Mouse (Mus musculus): Measurements from ENCODE around the gene Col4a4. TPM values are rescaled to one million over a fixed set of nuclear protein-coding genes. Genes with fewer than 3 reads are reported as not detected.

Gene Col4a4
- total and polyA plus RNA-seq, 2 experiments = 0.06 to 0.18 TPM

DNA sequence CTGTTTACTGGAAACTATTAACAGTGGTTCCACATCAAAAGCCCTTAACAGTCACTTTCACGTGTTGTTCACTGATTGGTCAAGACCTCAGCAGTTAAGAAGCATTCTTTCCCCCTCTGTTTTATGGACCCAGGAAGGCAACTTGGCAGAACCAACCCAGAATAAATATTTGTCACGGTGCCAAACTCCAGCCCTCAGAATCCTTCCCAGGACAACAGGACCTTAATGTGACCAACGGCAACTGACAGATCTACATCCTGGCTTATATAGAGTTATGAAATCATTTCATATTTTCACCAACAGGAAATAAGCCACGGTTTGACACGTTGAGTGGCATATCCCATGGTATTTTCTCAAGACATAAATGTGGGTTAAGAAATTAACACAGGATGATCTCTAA, 46.6 kb downstream of the Col4a4 start:
- no peaks in the 10 kb centered on the region for H3K4me1 ChIP-seq (ENCODE audit: control insufficient read depth, insufficient read depth, low read length)
- DNase-seq (ENCODE audit: extremely low read depth, low read depth, low spot score) = no peak
- TF ChIP-seq CTCF (IDR thresholded peaks at IDR 0.05; ENCODE audit: low read depth, low read length) = no peak
- TF ChIP-seq POLR2A (IDR thresholded peaks at IDR 0.05; ENCODE audit: extremely low read depth, insufficient read depth, low read length) = no peak
- no peaks in the 10 kb centered on the region for H3K27me3 ChIP-seq (ENCODE audit: control insufficient read depth, insufficient read depth, low read length)
- H3K9ac ChIP-seq (ENCODE audit: low read depth, low read length) = no peak overlapping the region
- H3K36me3 ChIP-seq (ENCODE audit: control insufficient read depth, insufficient read depth, low read length) = no peaks in the 10 kb centered on the region
- no peak overlapping the region for H3K27ac ChIP-seq (replicated peaks; ENCODE audit: insufficient read depth, low read depth, low read length)
- H3K79me2 ChIP-seq (ENCODE audit: control insufficient read depth, insufficient read depth, low read length) = no peaks in the 10 kb centered on the region
- H3K4me3 ChIP-seq (ENCODE audit: insufficient read depth, low read depth, low read length) = no peak overlapping the region
- WGBS = 69% methylated on average over 5 of the region's 5 CpGs

DNA sequence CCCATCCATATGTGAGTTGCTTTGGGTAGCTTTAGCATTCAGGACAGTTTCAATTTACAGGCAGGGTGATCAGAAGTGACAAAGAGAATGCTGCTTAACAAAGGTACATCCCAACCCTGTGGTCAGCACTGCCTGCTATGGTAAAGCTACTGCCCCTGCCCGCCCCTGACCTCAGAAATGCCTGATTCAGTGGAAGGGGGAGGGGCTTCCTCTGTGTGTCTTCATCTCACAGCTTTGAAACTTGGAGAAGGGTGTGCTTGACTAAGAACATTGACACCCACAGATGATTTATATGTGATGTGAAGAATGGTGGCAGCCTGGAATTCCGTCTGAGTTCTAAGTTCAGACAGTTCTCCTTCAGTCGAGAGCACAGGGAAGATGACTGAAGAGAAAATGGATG, 48.8 kb downstream of the Col4a4 start:
- no peak overlapping the region for H3K9ac ChIP-seq (ENCODE audit: low read depth, low read length)
- 80% methylated on average over 3 of the region's 3 CpGs for WGBS

DNA sequence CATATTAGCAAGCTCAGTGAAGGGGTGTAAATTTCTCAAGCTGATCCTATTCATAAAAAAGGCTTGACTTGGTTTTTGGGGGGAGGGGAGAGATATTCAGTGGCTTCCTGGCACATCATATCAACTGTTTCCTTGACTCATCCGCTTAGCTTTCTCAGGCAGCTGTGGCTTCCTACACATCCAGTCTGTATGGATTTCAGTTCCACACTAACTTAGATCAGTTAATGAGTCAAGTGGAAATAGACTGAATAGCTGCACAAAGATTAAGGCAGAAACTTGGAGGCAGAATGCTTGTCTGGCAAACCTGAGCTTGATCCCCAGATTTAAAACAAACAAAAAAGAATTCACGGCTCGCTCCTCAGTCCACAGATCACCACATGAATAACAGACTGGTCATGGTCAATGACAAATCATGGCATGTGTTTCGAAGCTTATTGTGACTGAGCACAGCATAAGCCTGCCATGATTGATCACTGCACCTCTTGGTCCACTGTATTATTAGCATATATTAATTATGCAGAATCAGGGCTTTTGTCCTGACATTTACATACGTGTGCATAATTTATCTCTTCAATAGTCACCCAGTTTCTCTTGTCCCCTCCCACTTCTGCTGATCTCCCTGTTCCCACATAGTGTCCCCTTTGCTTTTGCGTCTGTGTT, 50.0 kb downstream of the Col4a4 start:
- TF ChIP-seq POLR2A (IDR thresholded peaks at IDR 0.05; ENCODE audit: extremely low read depth, insufficient read depth, low read length) = no peak
- no peak for TF ChIP-seq CTCF (IDR thresholded peaks at IDR 0.05; ENCODE audit: low read depth, low read length)
- no peak for DNase-seq (ENCODE audit: extremely low read depth, low read depth, low spot score)
- H3K4me3 ChIP-seq (ENCODE audit: insufficient read depth, low read depth, low read length) = no peak overlapping the region
- H3K4me1 ChIP-seq (ENCODE audit: control insufficient read depth, insufficient read depth, low read length) = no peaks in the 10 kb centered on the region
- no peak overlapping the region for H3K27ac ChIP-seq (replicated peaks; ENCODE audit: insufficient read depth, low read depth, low read length)
- 69% methylated on average over 6 of the region's 6 CpGs for WGBS
- H3K36me3 ChIP-seq (ENCODE audit: control insufficient read depth, insufficient read depth, low read length) = no peaks in the 10 kb centered on the region
- no peaks in the 10 kb centered on the region for H3K79me2 ChIP-seq (ENCODE audit: control insufficient read depth, insufficient read depth, low read length)
- H3K9ac ChIP-seq (ENCODE audit: low read depth, low read length) = no peak overlapping the region
- H3K27me3 ChIP-seq (ENCODE audit: control insufficient read depth, insufficient read depth, low read length) = no peaks in the 10 kb centered on the region

More for the DNA sequence above, 48.8 kb downstream of the Col4a4 start:
- Histone ChIP-seq H3K27me3 (ENCODE audit: control insufficient read depth, insufficient read depth, low read length) (no peaks in the 10 kb centered on the region), H3K4me1 (ENCODE audit: control insufficient read depth, insufficient read depth, low read length) (no peaks in the 10 kb centered on the region), H3K4me3 (ENCODE audit: insufficient read depth, low read depth, low read length) (no peak overlapping the region), H3K27ac (replicated peaks; ENCODE audit: insufficient read depth, low read depth, low read length) (no peak overlapping the region), H3K79me2 (ENCODE audit: control insufficient read depth, insufficient read depth, low read length) (no peaks in the 10 kb centered on the region), H3K36me3 (ENCODE audit: control insufficient read depth, insufficient read depth, low read length) (no peaks in the 10 kb centered on the region)
- TF ChIP-seq CTCF (IDR thresholded peaks at IDR 0.05; ENCODE audit: low read depth, low read length) = no peak
- DNase-seq (ENCODE audit: extremely low read depth, low read depth, low spot score) = no peak

DNA sequence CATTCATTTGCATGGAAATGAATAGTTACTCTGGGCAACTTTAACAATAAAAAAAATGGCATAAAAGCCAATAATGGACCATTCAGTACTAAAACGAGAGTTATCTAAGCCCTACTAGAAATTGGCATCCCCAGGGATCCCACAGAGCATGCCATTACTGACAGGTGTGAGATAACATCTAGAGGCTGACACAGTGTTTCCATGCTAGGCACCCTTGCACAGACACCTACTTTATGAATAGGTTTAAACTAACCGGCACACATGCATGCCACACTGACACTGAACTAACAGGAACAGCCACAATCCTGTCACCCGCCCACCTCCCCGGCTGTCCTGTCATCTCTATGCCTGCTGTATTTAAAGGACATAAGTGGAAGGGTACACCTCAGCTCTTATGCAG, 58.7 kb downstream of the Col4a4 start:
- no peak for DNase-seq (ENCODE audit: extremely low read depth, low read depth, low spot score)
- WGBS = 79% methylated on average over 4 of the region's 4 CpGs
- TF ChIP-seq CTCF (IDR thresholded peaks at IDR 0.05; ENCODE audit: low read depth, low read length) (no peak), POLR2A (IDR thresholded peaks at IDR 0.05; ENCODE audit: extremely low read depth, insufficient read depth, low read length) (no peak)
- Histone ChIP-seq H3K36me3 (ENCODE audit: control insufficient read depth, insufficient read depth, low read length) (no peaks in the 10 kb centered on the region), H3K79me2 (ENCODE audit: control insufficient read depth, insufficient read depth, low read length) (no peaks in the 10 kb centered on the region), H3K4me3 (ENCODE audit: insufficient read depth, low read depth, low read length) (no peak overlapping the region), H3K4me1 (ENCODE audit: control insufficient read depth, insufficient read depth, low read length) (no peaks in the 10 kb centered on the region), H3K9ac (ENCODE audit: low read depth, low read length) (no peak overlapping the region), H3K27me3 (ENCODE audit: control insufficient read depth, insufficient read depth, low read length) (no peaks in the 10 kb centered on the region), H3K27ac (replicated peaks; ENCODE audit: insufficient read depth, low read depth, low read length) (no peak overlapping the region)

DNA sequence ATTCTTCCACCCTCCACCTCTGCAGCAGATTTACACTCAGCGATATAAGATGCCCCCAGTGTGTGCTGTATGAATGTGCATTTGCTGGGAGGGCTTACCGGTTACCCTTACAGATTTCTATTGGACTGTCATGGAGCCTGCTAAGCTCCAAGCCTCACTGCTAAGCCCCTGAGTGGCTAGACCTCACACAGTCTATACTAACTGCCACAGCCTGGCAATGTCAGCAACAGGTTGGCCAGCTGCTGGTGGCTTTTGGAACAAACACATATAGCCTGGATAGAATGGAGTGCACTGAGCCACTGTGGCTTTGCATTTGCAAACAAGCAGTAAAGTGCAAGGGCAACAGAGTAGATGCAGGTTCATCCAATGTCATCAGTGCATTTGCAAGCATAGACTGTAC, 94.7 kb downstream of the Col4a4 start:
- Histone ChIP-seq H3K36me3 (ENCODE audit: control insufficient read depth, insufficient read depth, low read length) (no peaks in the 10 kb centered on the region), H3K79me2 (ENCODE audit: control insufficient read depth, insufficient read depth, low read length) (no peaks in the 10 kb centered on the region), H3K4me1 (ENCODE audit: control insufficient read depth, insufficient read depth, low read length) (no peaks in the 10 kb centered on the region), H3K27me3 (ENCODE audit: control insufficient read depth, insufficient read depth, low read length) (no peaks in the 10 kb centered on the region), H3K4me3 (ENCODE audit: insufficient read depth, low read depth, low read length) (no peak overlapping the region), H3K9ac (ENCODE audit: low read depth, low read length) (no peak overlapping the region), H3K27ac (replicated peaks; ENCODE audit: insufficient read depth, low read depth, low read length) (no peak overlapping the region)
- 68% methylated on average over 2 of the region's 2 CpGs for WGBS
- no peak for TF ChIP-seq POLR2A (IDR thresholded peaks at IDR 0.05; ENCODE audit: extremely low read depth, insufficient read depth, low read length)
- TF ChIP-seq CTCF (IDR thresholded peaks at IDR 0.05; ENCODE audit: low read depth, low read length) = no peak
- no peak for DNase-seq (ENCODE audit: extremely low read depth, low read depth, low spot score)

DNA sequence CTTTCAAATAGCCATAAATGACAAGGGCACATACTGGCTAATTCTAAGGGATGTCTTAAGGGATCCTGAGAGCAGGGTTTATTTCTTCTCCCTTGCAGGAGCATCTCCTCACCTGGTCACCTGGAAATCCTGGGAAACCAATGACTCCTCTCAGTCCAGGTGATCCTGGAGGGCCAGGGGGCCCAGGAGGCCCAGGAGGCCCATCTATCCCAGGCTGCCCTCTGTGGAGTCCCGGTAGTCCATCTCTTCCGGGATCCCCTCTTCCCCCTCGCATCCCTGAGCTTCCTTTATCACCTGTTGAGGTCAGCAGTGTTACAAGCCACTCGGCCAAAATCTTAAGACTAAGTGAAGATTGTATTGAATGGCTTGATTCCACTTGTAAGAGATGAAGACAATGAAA, 100.3 kb downstream of the Col4a4 start:
- no peak overlapping the region for H3K9ac ChIP-seq (ENCODE audit: low read depth, low read length)
- TF ChIP-seq CTCF (IDR thresholded peaks at IDR 0.05; ENCODE audit: low read depth, low read length) = no peak
- TF ChIP-seq POLR2A (IDR thresholded peaks at IDR 0.05; ENCODE audit: extremely low read depth, insufficient read depth, low read length) = no peak
- no peak overlapping the region for H3K27ac ChIP-seq (replicated peaks; ENCODE audit: insufficient read depth, low read depth, low read length)
- no peaks in the 10 kb centered on the region for H3K27me3 ChIP-seq (ENCODE audit: control insufficient read depth, insufficient read depth, low read length)
- H3K4me1 ChIP-seq (ENCODE audit: control insufficient read depth, insufficient read depth, low read length) = no peaks in the 10 kb centered on the region
- 79% methylated on average over 4 of the region's 4 CpGs for WGBS
- H3K4me3 ChIP-seq (ENCODE audit: insufficient read depth, low read depth, low read length) = no peak overlapping the region
- H3K79me2 ChIP-seq (ENCODE audit: control insufficient read depth, insufficient read depth, low read length) = no peaks in the 10 kb centered on the region
- DNase-seq (ENCODE audit: extremely low read depth, low read depth, low spot score) = no peak
- no peaks in the 10 kb centered on the region for H3K36me3 ChIP-seq (ENCODE audit: control insufficient read depth, insufficient read depth, low read length)
